Mouse (Mus musculus): ENCODE measurements around the gene Psmc1.

GRCm38 (mm10) chr12:100122921-100123381, 13.0 kb downstream of the Psmc1 start:
- TF ChIP-seq CTCF (IDR thresholded peaks at IDR 0.05; ENCODE audit: insufficient read depth, low read depth, low read length), result no peak
- no peak for TF ChIP-seq POLR2A (IDR thresholded peaks at IDR 0.05; ENCODE audit: insufficient read depth, low read depth, low read length)

Measured in olfactory bulb, adult 2 months (tissue).